7 mouse cellular contexts compared by ENCODE assay signal in genomic region chr2:29977307-29977706, GRCm38 (mm10). TPM values are rescaled to one million over a fixed set of nuclear protein-coding genes. Genes with fewer than 3 reads are reported as not detected.
DNase-seq lines count a peak whose midpoint lies in the region; ATAC-seq and TF ChIP-seq lines count a peak whose summit lies in the region.

No protein-coding gene starts in this region.

- H3K36me3 ChIP-seq in kidney, postnatal 0 days (ENCODE audit: insufficient read depth, low read length) = peaks cover 40% of the 10 kb centered on the region
- H3K36me3 ChIP-seq in kidney, embryonic 15.5 days = peaks cover 57% of the 10 kb centered on the region

- TF ChIP-seq CTCF in kidney, postnatal 0 days (IDR thresholded peaks at IDR 0.05; ENCODE audit: low read depth) = peak; percentile 87

- no peaks in the 10 kb centered on the region for H3K27me3 ChIP-seq in kidney, postnatal 0 days (ENCODE audit: insufficient read depth, low read length)
- H3K27me3 ChIP-seq in kidney, embryonic 15.5 days = no peaks in the 10 kb centered on the region

- H3K4me1 ChIP-seq in kidney, postnatal 0 days (replicated peaks; ENCODE audit: insufficient read depth, low read length) = peaks cover 8% of the 10 kb centered on the region
- peaks cover 10% of the 10 kb centered on the region for H3K4me1 ChIP-seq in kidney, embryonic 15.5 days

- no peak overlapping the region for H3K4me3 ChIP-seq in kidney, postnatal 0 days (replicated peaks; ENCODE audit: low read depth, low read length)
- H3K4me3 ChIP-seq in kidney, embryonic 15.5 days (replicated peaks) = no peak overlapping the region

- no peak overlapping the region for H3K27ac ChIP-seq in kidney, postnatal 0 days
- no peak overlapping the region for H3K27ac ChIP-seq in kidney, embryonic 15.5 days

- no peak for ATAC-seq in kidney, postnatal 0 days (replicated peaks; ENCODE audit: low FRiP score, low read depth)
- no peak for ATAC-seq in kidney, embryonic 15.5 days (replicated peaks; ENCODE audit: low FRiP score)
- ATAC-seq in megakaryocyte, adult 5-6 weeks (ENCODE audit: poor library complexity, severe bottlenecking) = peak; percentile 76
- no peak for ATAC-seq in megakaryocyte-erythroid progenitor cell, adult 5-6 weeks (replicated peaks; ENCODE audit: low FRiP score, low TSS enrichment, poor library complexity, severe bottlenecking)

- H3K9me3 ChIP-seq in kidney, postnatal 0 days (replicated peaks; ENCODE audit: low read length) = no peaks in the 10 kb centered on the region
- H3K9me3 ChIP-seq in kidney, embryonic 15.5 days (replicated peaks) = no peaks in the 10 kb centered on the region

- DNase-seq in kidney, postnatal 0 days (ENCODE audit: low spot score) = peak; percentile 83
- DNase-seq in CD4-positive helper T cell, adult 2 months (ENCODE audit: low read depth, low spot score) = peak; percentile 71
- peak; percentile 58 for DNase-seq in ES-CJ7 (ENCODE audit: low read depth, low spot score)
- DNase-seq in embryo, embryonic 11 days = peak; percentile 67

- no peak overlapping the region for H3K4me2 ChIP-seq in kidney, postnatal 0 days (ENCODE audit: low read length)
- H3K4me2 ChIP-seq in kidney, embryonic 15.5 days = no peak overlapping the region

- H3K9ac ChIP-seq in kidney, postnatal 0 days (ENCODE audit: low read depth, low read length) = no peak overlapping the region
- no peak overlapping the region for H3K9ac ChIP-seq in kidney, embryonic 15.5 days

RNA-seq across cellular contexts. Expression of gene Sptan1, which starts 11.9 kb away (rescaled TPM):
- polyA plus RNA-seq in kidney, postnatal 0 days (2015; fragmentation: Nextera tagmentation; extraction: Ambion mirVana) = 92.4 and 94.3 TPM in 2 replicates
- 82.0 and 103 TPM in 2 replicates for polyA plus RNA-seq in kidney, embryonic 15.5 days (2015; fragmentation: Nextera tagmentation; extraction: Ambion mirVana)
- total RNA-seq in megakaryocyte, adult 5-6 weeks (2015) = 59.3 and 72.4 TPM in 2 replicates
- total RNA-seq in megakaryocyte, adult 5-6 weeks (2017) = 131 and 136 TPM in 2 replicates
- 5.2 and 8.1 TPM in 2 replicates for total RNA-seq in megakaryocyte-erythroid progenitor cell, adult 5-6 weeks (2014; fragmentation: Nextera tagmentation)
- total RNA-seq in megakaryocyte-erythroid progenitor cell, adult 5-6 weeks (2017) = 9.7 and 19.7 TPM in 2 replicates

RNA-seq across cellular contexts. Expression of gene Gle1, which starts 42.1 kb away (rescaled TPM):
- polyA plus RNA-seq in kidney, postnatal 0 days (2015; fragmentation: Nextera tagmentation; extraction: Ambion mirVana) = 31.2 and 37.5 TPM in 2 replicates
- polyA plus RNA-seq in kidney, embryonic 15.5 days (2015; fragmentation: Nextera tagmentation; extraction: Ambion mirVana) = 60.1 and 65.5 TPM in 2 replicates
- total RNA-seq in megakaryocyte, adult 5-6 weeks (2015) = 17.5 and 18.4 TPM in 2 replicates
- 44.2 and 54.7 TPM in 2 replicates for total RNA-seq in megakaryocyte, adult 5-6 weeks (2017)
- 39.1 and 52.0 TPM in 2 replicates for total RNA-seq in megakaryocyte-erythroid progenitor cell, adult 5-6 weeks (2014; fragmentation: Nextera tagmentation)
- total RNA-seq in megakaryocyte-erythroid progenitor cell, adult 5-6 weeks (2017) = 64.5 and 72.1 TPM in 2 replicates
